Mouse (Mus musculus): Measurements from ENCODE around the gene Fam206a. TPM values are rescaled to one million over a fixed set of nuclear protein-coding genes. Genes with fewer than 3 reads are reported as not detected.
A peak's percentile ranks its signal among the peaks of the same experiment; 100 is the strongest.

Gene Fam206a
- polyA plus RNA-seq (2015; fragmentation: Nextera tagmentation; extraction: Ambion mirVana) = 19.7 and 23.0 TPM in 2 replicates

GRCm38 (mm10) chr4:56801907-56802668 is at the start of gene Fam206a, which contains the start of gene Elp1:
Gene Fam206a (plus strand): TSS chr4:56802345.
Gene Elp1 (minus strand): TSS chr4:56802331.
- Histone ChIP-seq H3K4me3 (peak within 1 kb of the TSS; percentile 87), H3K36me3 (peaks cover 48% of the 10 kb centered on the region), H3K4me2 (replicated peaks) (peak within 1 kb of the TSS; percentile 73), H3K27me3 (no peaks in the 10 kb centered on the region), H3K4me1 (peaks cover 24% of the 10 kb centered on the region), H3K27ac (peak within 1 kb of the TSS; percentile 79), H3K9ac (peak within 1 kb of the TSS; percentile 88), H3K9me3 (no peaks in the 10 kb centered on the region)
- under 1% methylated on average over 72 of the region's 72 CpGs for WGBS
- ATAC-seq (ENCODE audit: low FRiP score, low read depth) = peak; percentile 97

- H3K36me3 ChIP-seq = peaks cover 93% of the 10 kb centered on the region
- ATAC-seq (ENCODE audit: low FRiP score, low read depth) = no peak
- H3K27me3 ChIP-seq = no peaks in the 10 kb centered on the region
- no peak overlapping the region for H3K4me2 ChIP-seq (replicated peaks)
- no peak overlapping the region for H3K27ac ChIP-seq
- H3K9ac ChIP-seq = no peak overlapping the region
- no peaks in the 10 kb centered on the region for H3K4me1 ChIP-seq
- H3K4me3 ChIP-seq = no peak overlapping the region
- 86% methylated on average over 5 of the region's 5 CpGs for WGBS
- H3K9me3 ChIP-seq = no peaks in the 10 kb centered on the region
Measured at GRCm38 (mm10) chr4:56756021-56756420, 46.1 kb upstream of the Fam206a start.

GRCm38 (mm10) chr4:56756966-56757600 is 45.1 kb upstream of the Fam206a start:
- peaks cover 93% of the 10 kb centered on the region for H3K36me3 ChIP-seq
- no peak overlapping the region for H3K4me3 ChIP-seq
- H3K27me3 ChIP-seq = no peaks in the 10 kb centered on the region
- H3K9ac ChIP-seq = no peak overlapping the region
- ATAC-seq (ENCODE audit: low FRiP score, low read depth) = no peak
- no peaks in the 10 kb centered on the region for H3K4me1 ChIP-seq
- H3K27ac ChIP-seq = no peak overlapping the region
- WGBS = 93% methylated on average over 10 of the region's 10 CpGs
- H3K9me3 ChIP-seq = no peaks in the 10 kb centered on the region
- no peak overlapping the region for H3K4me2 ChIP-seq (replicated peaks)

- Histone ChIP-seq H3K4me1 (no peaks in the 10 kb centered on the region), H3K4me2 (replicated peaks) (no peak overlapping the region), H3K9ac (no peak overlapping the region), H3K27ac (no peak overlapping the region), H3K4me3 (no peak overlapping the region), H3K9me3 (no peaks in the 10 kb centered on the region), H3K27me3 (no peaks in the 10 kb centered on the region), H3K36me3 (peaks cover 98% of the 10 kb centered on the region)
- no peak for ATAC-seq (ENCODE audit: low FRiP score, low read depth)
- 93% methylated on average over 1 of the region's 1 CpGs for WGBS
Measured at GRCm38 (mm10) chr4:56757693-56758092, 44.5 kb upstream of the Fam206a start.

GRCm38 (mm10) chr4:56767861-56768284 is 34.3 kb upstream of the Fam206a start:
- H3K9me3 ChIP-seq = no peaks in the 10 kb centered on the region
- 64% methylated on average over 5 of the region's 5 CpGs for WGBS
- no peak overlapping the region for H3K4me2 ChIP-seq (replicated peaks)
- no peak overlapping the region for H3K27ac ChIP-seq
- H3K36me3 ChIP-seq = peaks cover 96% of the 10 kb centered on the region
- no peak overlapping the region for H3K4me3 ChIP-seq
- H3K4me1 ChIP-seq = no peaks in the 10 kb centered on the region
- H3K9ac ChIP-seq = no peak overlapping the region
- no peak for ATAC-seq (ENCODE audit: low FRiP score, low read depth)
- H3K27me3 ChIP-seq = no peaks in the 10 kb centered on the region

- H3K4me2 ChIP-seq (replicated peaks) = no peak overlapping the region
- WGBS = 89% methylated on average over 7 of the region's 7 CpGs
- no peaks in the 10 kb centered on the region for H3K9me3 ChIP-seq
- H3K4me1 ChIP-seq = no peaks in the 10 kb centered on the region
- no peak overlapping the region for H3K9ac ChIP-seq
- H3K4me3 ChIP-seq = no peak overlapping the region
- H3K27me3 ChIP-seq = no peaks in the 10 kb centered on the region
- peaks cover 96% of the 10 kb centered on the region for H3K36me3 ChIP-seq
- ATAC-seq (ENCODE audit: low FRiP score, low read depth) = no peak
- no peak overlapping the region for H3K27ac ChIP-seq
Measured at GRCm38 (mm10) chr4:56768913-56769312, 33.2 kb upstream of the Fam206a start.

- Histone ChIP-seq H3K9ac (no peak overlapping the region), H3K27ac (no peak overlapping the region), H3K4me3 (no peak overlapping the region), H3K4me2 (replicated peaks) (no peak overlapping the region), H3K9me3 (no peaks in the 10 kb centered on the region), H3K36me3 (peaks cover 93% of the 10 kb centered on the region), H3K4me1 (no peaks in the 10 kb centered on the region), H3K27me3 (no peaks in the 10 kb centered on the region)
- ATAC-seq (ENCODE audit: low FRiP score, low read depth) = no peak
- WGBS = 73% methylated on average over 1 of the region's 1 CpGs
Measured at GRCm38 (mm10) chr4:56771065-56771464, 31.1 kb upstream of the Fam206a start.

- no peak overlapping the region for H3K4me3 ChIP-seq
- H3K9me3 ChIP-seq = no peaks in the 10 kb centered on the region
- H3K4me2 ChIP-seq (replicated peaks) = no peak overlapping the region
- H3K9ac ChIP-seq = no peak overlapping the region
- H3K27ac ChIP-seq = no peak overlapping the region
- H3K4me1 ChIP-seq = no peaks in the 10 kb centered on the region
- 41% methylated on average over 1 of the region's 1 CpGs for WGBS
- peaks cover 92% of the 10 kb centered on the region for H3K36me3 ChIP-seq
- no peak for ATAC-seq (ENCODE audit: low FRiP score, low read depth)
- no peaks in the 10 kb centered on the region for H3K27me3 ChIP-seq
Measured at GRCm38 (mm10) chr4:56791373-56791772, 10.8 kb upstream of the Fam206a start.

- H3K27me3 ChIP-seq = no peaks in the 10 kb centered on the region
- H3K4me3 ChIP-seq = peak overlapping the region; percentile 87
- H3K36me3 ChIP-seq = peaks cover 48% of the 10 kb centered on the region
- peaks cover 24% of the 10 kb centered on the region for H3K4me1 ChIP-seq
- peak overlapping the region; percentile 88 for H3K9ac ChIP-seq
- ATAC-seq (ENCODE audit: low FRiP score, low read depth) = 0 out of 2 replicates have a peak, but pooled peaks have one; percentile 2
- H3K27ac ChIP-seq = peak overlapping the region; percentile 79; the same call in 1 of the 2 replicates
- H3K4me2 ChIP-seq (replicated peaks) = peak overlapping the region; percentile 73
- no peaks in the 10 kb centered on the region for H3K9me3 ChIP-seq
- 1% methylated on average over 25 of the region's 25 CpGs for WGBS
Measured at GRCm38 (mm10) chr4:56802669-56803150, 565 bp downstream of the Fam206a start.

- H3K4me1 ChIP-seq = no peaks in the 10 kb centered on the region
- H3K9ac ChIP-seq = no peak overlapping the region
- H3K27me3 ChIP-seq = no peaks in the 10 kb centered on the region
- H3K9me3 ChIP-seq = no peaks in the 10 kb centered on the region
- peaks cover 47% of the 10 kb centered on the region for H3K36me3 ChIP-seq
- no peak overlapping the region for H3K4me2 ChIP-seq (replicated peaks)
- ATAC-seq (ENCODE audit: low FRiP score, low read depth) = no peak
- WGBS = 68% methylated on average over 4 of the region's 4 CpGs
- no peak overlapping the region for H3K27ac ChIP-seq
- no peak overlapping the region for H3K4me3 ChIP-seq
Measured at GRCm38 (mm10) chr4:56809050-56809449, 6.9 kb downstream of the Fam206a start.

GRCm38 (mm10) chr4:56811642-56812041 is 9.5 kb downstream of the Fam206a start:
- H3K27me3 ChIP-seq = no peaks in the 10 kb centered on the region
- WGBS = 67% methylated on average over 3 of the region's 3 CpGs
- no peak overlapping the region for H3K4me3 ChIP-seq
- ATAC-seq (ENCODE audit: low FRiP score, low read depth) = no peak
- no peak overlapping the region for H3K4me2 ChIP-seq (replicated peaks)
- H3K27ac ChIP-seq = no peak overlapping the region
- H3K9me3 ChIP-seq = no peaks in the 10 kb centered on the region
- H3K36me3 ChIP-seq = peaks cover 40% of the 10 kb centered on the region
- H3K4me1 ChIP-seq = peaks cover 9% of the 10 kb centered on the region; the same call in 1 of the 2 replicates
- H3K9ac ChIP-seq = no peak overlapping the region

GRCm38 (mm10) chr4:56812096-56812495 is 10.0 kb downstream of the Fam206a start:
- Histone ChIP-seq H3K36me3 (peaks cover 37% of the 10 kb centered on the region), H3K27me3 (no peaks in the 10 kb centered on the region)
- 83% methylated on average over 4 of the region's 4 CpGs for WGBS

More at GRCm38 (mm10) chr4:56812096-56812495, 10.0 kb downstream of the Fam206a start:
- Histone ChIP-seq H3K27ac (no peak overlapping the region), H3K4me1 (peaks cover 9% of the 10 kb centered on the region; the same call in 1 of the 2 replicates), H3K4me3 (no peak overlapping the region), H3K9ac (no peak overlapping the region), H3K9me3 (no peaks in the 10 kb centered on the region), H3K4me2 (replicated peaks) (no peak overlapping the region)
- ATAC-seq (ENCODE audit: low FRiP score, low read depth) = no peak
